In genomic region chr7:16130956-16131634, GRCm38 (mm10) we compare ENCODE assay signal across 9 mouse cellular contexts. TPM values are rescaled to one million over a fixed set of nuclear protein-coding genes. Genes with fewer than 3 reads are reported as not detected.
A peak's percentile ranks its signal among the peaks of the same experiment; 100 is the strongest.
DNase-seq lines count a peak whose midpoint lies in the region; ATAC-seq and TF ChIP-seq lines count a peak whose summit lies in the region.
"Had no signal": no experiment of that assay in that cellular context is flagged by ENCODE, and none has a peak within 500 bp of the region (broad histone marks: within the 10 kb centered on the region; RNA-seq: fewer than 3 reads in every experiment).

No protein-coding gene starts in this region.

- TF ChIP-seq POLR2A in ES-Bruce4 (IDR thresholded peaks at IDR 0.05; ENCODE audit: insufficient read depth, low read length), result no peak

- no peaks in the 10 kb centered on the region for H3K9me3 ChIP-seq in heart, embryonic 12.5 days (replicated peaks)
- no peaks in the 10 kb centered on the region for H3K9me3 ChIP-seq in ES-Bruce4 (replicated peaks; ENCODE audit: control insufficient read depth, insufficient read depth, low read length, poor library complexity, severe bottlenecking)
- no peaks in the 10 kb centered on the region for H3K9me3 ChIP-seq in forebrain, embryonic 12.5 days
- no peaks in the 10 kb centered on the region for H3K9me3 ChIP-seq in midbrain, embryonic 10.5 days (replicated peaks)

- H3K27me3 ChIP-seq in heart, embryonic 12.5 days (replicated peaks), result peaks cover 29% of the 10 kb centered on the region
- H3K27me3 ChIP-seq in ES-Bruce4 (ENCODE audit: control insufficient read depth, insufficient read depth, low read length, poor library complexity, severe bottlenecking), result no peaks in the 10 kb centered on the region
- peaks cover 3% of the 10 kb centered on the region; the same call in 1 of the 2 replicates for H3K27me3 ChIP-seq in forebrain, embryonic 12.5 days
- peaks cover 19% of the 10 kb centered on the region for H3K27me3 ChIP-seq in midbrain, embryonic 10.5 days (ENCODE audit: low read depth, poor library complexity, severe bottlenecking)

- peak overlapping the region; percentile 59 for H3K4me3 ChIP-seq in heart, embryonic 12.5 days
- peak overlapping the region; percentile 72 for H3K4me3 ChIP-seq in ES-Bruce4 (ENCODE audit: low read depth, low read length)
- peak overlapping the region; percentile 70 for H3K4me3 ChIP-seq in forebrain, embryonic 12.5 days (replicated peaks)
- H3K4me3 ChIP-seq in midbrain, embryonic 10.5 days, result peak overlapping the region; percentile 86

- H3K27ac ChIP-seq in heart, embryonic 12.5 days (ENCODE audit: poor library complexity, severe bottlenecking), result no peak overlapping the region
- H3K27ac ChIP-seq in ES-Bruce4 (ENCODE audit: insufficient read depth, low read length), result no peak overlapping the region
- H3K27ac ChIP-seq in forebrain, embryonic 12.5 days, result peak overlapping the region; percentile 68
- peak overlapping the region; percentile 14 for H3K27ac ChIP-seq in midbrain, embryonic 10.5 days (replicated peaks)

- TF ChIP-seq EP300 in ES-Bruce4 (IDR thresholded peaks at IDR 0.05; ENCODE audit: insufficient read depth, low read depth, low read length), result no peak

- no peak for TF ChIP-seq CTCF in ES-Bruce4 (IDR thresholded peaks at IDR 0.05; ENCODE audit: low read depth, low read length)

- H3K4me2 ChIP-seq in heart, embryonic 12.5 days, result peak overlapping the region; percentile 86
- peak overlapping the region; percentile 89 for H3K4me2 ChIP-seq in forebrain, embryonic 12.5 days

- peaks cover 12% of the 10 kb centered on the region for H3K36me3 ChIP-seq in heart, embryonic 12.5 days
- no peaks in the 10 kb centered on the region for H3K36me3 ChIP-seq in ES-Bruce4 (ENCODE audit: control insufficient read depth, insufficient read depth, low read length, poor library complexity, severe bottlenecking)
- H3K36me3 ChIP-seq in forebrain, embryonic 12.5 days (replicated peaks), result peaks cover 9% of the 10 kb centered on the region; the same call in 1 of the 2 replicates
- peaks cover 13% of the 10 kb centered on the region; the same call in 1 of the 2 replicates for H3K36me3 ChIP-seq in midbrain, embryonic 10.5 days

- peaks cover 36% of the 10 kb centered on the region for H3K4me1 ChIP-seq in heart, embryonic 12.5 days (replicated peaks)
- H3K4me1 ChIP-seq in ES-Bruce4 (ENCODE audit: control insufficient read depth, insufficient read depth, low read length), result no peaks in the 10 kb centered on the region
- peaks cover 72% of the 10 kb centered on the region for H3K4me1 ChIP-seq in forebrain, embryonic 12.5 days
- peaks cover 49% of the 10 kb centered on the region for H3K4me1 ChIP-seq in midbrain, embryonic 10.5 days

- 38% methylated on average over 13 of the region's 13 CpGs for WGBS in heart, embryonic 12.5 days
- WGBS in forebrain, embryonic 12.5 days, result 43% methylated on average over 13 of the region's 13 CpGs
- 43% methylated on average over 13 of the region's 13 CpGs for WGBS in midbrain, embryonic 10.5 days

- DNase-seq in heart, adult 18-20 months, result no peak
- no peak for DNase-seq in midbrain, embryonic 10.5 days (ENCODE audit: low spot score)
- no peak for DNase-seq in thymus, postnatal 4 days
- no peak for DNase-seq in testis, postnatal 14 days (ENCODE audit: low spot score)
- DNase-seq: kidney, adult 18-20 months had no signal

- H3K9ac ChIP-seq in heart, embryonic 12.5 days, result no peak overlapping the region
- peak overlapping the region; percentile 81 for H3K9ac ChIP-seq in ES-Bruce4 (ENCODE audit: low read depth, poor library complexity, severe bottlenecking)
- H3K9ac ChIP-seq in forebrain, embryonic 12.5 days, result peak overlapping the region; percentile 87

- ATAC-seq in heart, embryonic 12.5 days (ENCODE audit: insufficient number of reproducible peaks, low FRiP score), result no peak
- ATAC-seq in forebrain, embryonic 12.5 days (ENCODE audit: low FRiP score), result no peak
- no peak for ATAC-seq in activated CD4-positive, CD25-positive, alpha-beta regulatory T cell, adult 4 months

RNA-seq across cellular contexts. Expression of gene Slc8a2, which starts 1.5 kb away (rescaled TPM):
- 0.28 and 0.30 TPM in 2 replicates for polyA plus RNA-seq in heart, embryonic 12.5 days (2016; fragmentation: Nextera tagmentation; extraction: Ambion mirVana)
- under 1 TPM; 0.72 to 0.85 TPM for total RNA-seq in heart, adult 18-20 months (2021)
- 4.1 and 4.5 TPM in 2 replicates for polyA plus RNA-seq in ES-Bruce4 (2011; ENCODE audit: insufficient read depth, insufficient read length, low read depth, missing spikeins)
- 0.49 and 0.66 TPM in 2 replicates for polyA plus RNA-seq in forebrain, embryonic 12.5 days (2016; fragmentation: Nextera tagmentation; extraction: Ambion mirVana)
- 0.21 and 0.25 TPM in 2 replicates for polyA plus RNA-seq in midbrain, embryonic 10.5 days (2016; fragmentation: Nextera tagmentation; extraction: Ambion mirVana)
- not detected for polyA plus RNA-seq in activated CD4-positive, CD25-positive, alpha-beta regulatory T cell, adult 4 months (2017; shearing (Covaris generic))

RNA-seq across cellular contexts. Expression of gene Kptn, which starts 11.4 kb away (rescaled TPM):
- polyA plus RNA-seq in heart, embryonic 12.5 days (2016; fragmentation: Nextera tagmentation; extraction: Ambion mirVana), result 29.4 and 31.0 TPM in 2 replicates
- 10 to 100 TPM; 19.0 to 21.0 TPM for total RNA-seq in heart, adult 18-20 months (2021)
- polyA plus RNA-seq in ES-Bruce4 (2011; ENCODE audit: insufficient read depth, insufficient read length, low read depth, missing spikeins), result 8.5 and 8.7 TPM in 2 replicates
- polyA plus RNA-seq in forebrain, embryonic 12.5 days (2016; fragmentation: Nextera tagmentation; extraction: Ambion mirVana), result 24.6 and 29.4 TPM in 2 replicates
- polyA plus RNA-seq in midbrain, embryonic 10.5 days (2016; fragmentation: Nextera tagmentation; extraction: Ambion mirVana), result 28.8 and 30.6 TPM in 2 replicates
- polyA plus RNA-seq in activated CD4-positive, CD25-positive, alpha-beta regulatory T cell, adult 4 months (2017; shearing (Covaris generic)), result 10 to 100 TPM; 18.6 to 21.8 TPM

RNA-seq across cellular contexts. Expression of gene Napa, which starts 32.8 kb away (rescaled TPM):
- polyA plus RNA-seq in heart, embryonic 12.5 days (2016; fragmentation: Nextera tagmentation; extraction: Ambion mirVana), result 144 and 159 TPM in 2 replicates
- 10 to 100 TPM; 88.7 to 99.1 TPM for total RNA-seq in heart, adult 18-20 months (2021)
- 105 and 107 TPM in 2 replicates for polyA plus RNA-seq in ES-Bruce4 (2011; ENCODE audit: insufficient read depth, insufficient read length, low read depth, missing spikeins)
- 150 and 156 TPM in 2 replicates for polyA plus RNA-seq in forebrain, embryonic 12.5 days (2016; fragmentation: Nextera tagmentation; extraction: Ambion mirVana)
- polyA plus RNA-seq in midbrain, embryonic 10.5 days (2016; fragmentation: Nextera tagmentation; extraction: Ambion mirVana), result 187 and 188 TPM in 2 replicates
- polyA plus RNA-seq in activated CD4-positive, CD25-positive, alpha-beta regulatory T cell, adult 4 months (2017; shearing (Covaris generic)), result 100 to 1,000 TPM; 162 to 259 TPM

RNA-seq across cellular contexts. Expression of gene Meis3, which starts 43.8 kb away (rescaled TPM):
- 18.2 and 21.5 TPM in 2 replicates for polyA plus RNA-seq in heart, embryonic 12.5 days (2016; fragmentation: Nextera tagmentation; extraction: Ambion mirVana)
- total RNA-seq in heart, adult 18-20 months (2021), result 1 to 10 TPM; 4.8 to 6.1 TPM
- 4.5 and 5.2 TPM in 2 replicates for polyA plus RNA-seq in ES-Bruce4 (2011; ENCODE audit: insufficient read depth, insufficient read length, low read depth, missing spikeins)
- polyA plus RNA-seq in forebrain, embryonic 12.5 days (2016; fragmentation: Nextera tagmentation; extraction: Ambion mirVana), result 91.2 and 94.9 TPM in 2 replicates
- 80.7 and 99.3 TPM in 2 replicates for polyA plus RNA-seq in midbrain, embryonic 10.5 days (2016; fragmentation: Nextera tagmentation; extraction: Ambion mirVana)
- polyA plus RNA-seq in activated CD4-positive, CD25-positive, alpha-beta regulatory T cell, adult 4 months (2017; shearing (Covaris generic)), result 10 to 100 TPM; 11.0 to 17.9 TPM

Comparison
In these comparisons a context has a peak if more than half of its experiments do, and no peak if none do; other contexts are left out.
1. H3K27ac ChIP-seq: peak in forebrain, embryonic 12.5 days (single experiment) and midbrain, embryonic 10.5 days (single experiment); none in heart, embryonic 12.5 days (single experiment) and ES-Bruce4 (single experiment).
2. Peak in every context shown above with its lines, with median percentiles within 50 percentile points of each other: H3K4me3 ChIP-seq.